Mouse (Mus musculus): ENCODE data around the gene Hist1h4c. TPM values are rescaled to one million over a fixed set of nuclear protein-coding genes. Genes with fewer than 3 reads are reported as not detected.
"Not testable (repeated sequence)": the region's sequence is repeated elsewhere in the genome, so short reads cannot be mapped to it uniquely, and the experiment has no call there.

Hist1h4c gene
- total RNA-seq, 2 experiments from 2014 or later: 94.2 to 99.8 TPM

DNA sequence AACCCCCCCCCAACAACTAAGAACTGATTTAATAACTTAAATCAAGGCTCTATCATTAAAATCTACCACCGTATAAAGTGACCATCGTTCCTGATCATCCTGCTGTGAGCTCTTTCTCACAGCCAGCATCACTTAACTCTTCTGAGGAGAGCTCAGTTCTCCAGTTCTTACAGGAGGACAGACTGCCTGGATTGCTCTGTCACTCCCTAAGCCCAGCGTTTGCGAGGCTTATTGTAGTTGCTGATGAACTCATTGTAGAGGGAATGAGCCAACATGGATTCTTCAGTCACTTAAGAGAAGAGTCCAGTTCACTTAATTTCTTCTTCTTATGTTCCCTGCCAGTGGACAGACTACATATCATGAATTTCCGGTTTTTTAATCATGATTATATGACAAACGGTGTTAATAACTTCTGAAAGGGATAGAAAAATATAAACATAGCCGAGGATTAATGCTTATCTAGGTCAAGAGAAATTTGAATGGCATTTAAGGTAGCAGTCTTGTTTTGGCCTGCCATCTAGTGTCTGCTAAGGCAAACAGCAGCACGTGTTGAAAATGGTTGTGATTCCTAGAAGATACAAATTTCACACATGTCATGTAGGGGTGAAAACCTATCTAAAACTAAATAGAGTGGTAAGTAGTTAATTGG lies 34.0 kb upstream of the Hist1h4c start:
- DNase-seq: no peak
- intact Hi-C loops (cut with DNase I; ENCODE audit: low total_unique reads): loop anchor here (2.0 kb wide), 1 partner anchor 31 kb away; no protein-coding TSS in a partner anchor

DNA sequence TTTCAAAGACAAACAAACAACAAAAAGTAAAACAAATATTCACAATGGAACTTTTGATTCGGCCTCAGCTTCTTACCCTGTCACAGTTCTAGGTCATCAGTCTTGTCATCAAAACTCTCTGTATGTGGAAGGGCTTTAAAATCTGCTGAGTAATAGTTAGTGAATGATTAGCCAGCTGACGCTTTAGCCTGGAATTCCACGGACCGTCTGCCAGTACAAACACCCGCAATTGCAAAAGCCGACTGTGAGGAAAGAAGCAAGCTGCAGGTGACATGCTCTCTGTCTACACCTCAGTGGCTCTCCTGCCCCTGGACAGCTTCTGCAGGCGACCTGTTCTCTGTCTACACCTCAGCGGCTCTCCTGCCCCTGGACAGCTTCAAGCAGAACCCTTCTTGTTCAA lies 32.2 kb upstream of the Hist1h4c start:
- intact Hi-C loops (cut with DNase I; ENCODE audit: low total_unique reads): no loop called here

DNA sequence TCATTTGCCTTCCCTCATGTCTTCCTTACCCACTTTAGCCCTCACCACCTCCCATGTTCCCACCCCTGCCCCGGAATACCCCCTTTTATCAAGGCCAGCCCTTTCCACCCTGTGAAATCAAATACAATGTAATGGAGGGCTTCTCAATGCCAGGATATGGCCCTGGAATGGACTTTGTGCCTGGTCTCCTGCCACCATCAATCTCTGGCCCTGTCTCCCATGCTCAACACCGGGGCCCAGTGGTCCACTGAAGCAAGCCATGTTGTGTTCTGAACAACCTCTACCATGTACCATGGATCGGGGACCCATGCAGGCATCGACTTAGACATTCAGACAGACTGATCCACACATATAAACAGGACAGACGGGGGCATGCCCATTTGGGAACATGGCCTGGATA lies 31.5 kb upstream of the Hist1h4c start:
- intact Hi-C loops (cut with DNase I; ENCODE audit: low total_unique reads): no loop called here
- DNase-seq: no peak

More for the DNA sequence above, 32.2 kb upstream of the Hist1h4c start:
- DNase-seq: no peak

DNA sequence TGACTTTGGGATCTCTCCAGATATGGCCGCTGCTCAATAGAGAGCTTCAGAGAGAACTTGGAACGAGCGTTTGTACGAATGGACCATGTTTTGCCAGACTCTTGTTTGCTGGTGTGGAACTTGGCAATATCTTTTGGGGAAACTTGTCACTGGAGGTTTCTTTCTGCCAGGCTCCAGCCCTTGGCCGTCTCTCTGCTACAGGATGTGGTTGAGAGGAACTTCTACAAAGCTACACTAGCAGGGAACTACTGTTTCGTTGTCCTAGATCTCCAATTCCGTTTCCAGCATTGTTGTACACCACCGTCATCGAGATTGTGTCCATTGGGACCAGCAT lies 30.9 kb upstream of the Hist1h4c start:
- no peak for DNase-seq
- intact Hi-C loops (cut with DNase I; ENCODE audit: low total_unique reads): no loop called here

DNA sequence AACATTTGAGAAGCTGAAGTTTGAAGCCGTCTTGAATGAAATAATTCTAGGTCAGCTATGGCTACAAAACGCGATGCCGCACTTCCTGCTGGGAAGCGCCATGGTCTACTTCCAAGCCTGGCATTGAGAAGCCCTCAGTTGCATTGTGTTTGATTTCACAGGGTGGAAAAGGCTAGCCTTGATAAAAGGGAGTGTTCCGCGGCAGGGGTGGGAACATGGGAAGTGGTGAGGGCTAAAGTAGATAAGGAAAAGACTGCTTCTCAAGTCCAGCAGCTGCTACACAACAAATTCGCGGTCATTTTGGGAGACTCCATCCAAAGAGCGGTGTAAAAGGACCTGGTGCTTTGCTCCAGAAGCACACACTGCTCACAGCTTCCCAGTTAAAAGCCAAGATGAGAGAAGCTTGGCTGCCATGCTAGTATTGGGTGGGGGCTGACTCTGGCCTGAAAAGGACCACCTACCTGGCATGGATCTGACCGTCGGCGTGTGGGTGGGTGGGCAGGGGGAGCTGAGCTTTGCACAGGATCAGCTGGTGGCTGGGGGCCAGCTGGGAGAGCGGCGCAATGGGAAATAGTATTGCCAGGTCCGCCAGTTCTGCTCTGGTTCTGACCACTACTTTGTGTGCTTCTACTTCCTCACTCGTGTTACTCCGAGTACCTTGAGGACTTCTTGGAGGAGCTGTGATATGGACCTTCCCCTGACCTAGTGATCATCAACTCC lies 30.4 kb upstream of the Hist1h4c start:
- no peak for DNase-seq
- intact Hi-C loops (cut with DNase I; ENCODE audit: low total_unique reads): no loop called here

DNA sequence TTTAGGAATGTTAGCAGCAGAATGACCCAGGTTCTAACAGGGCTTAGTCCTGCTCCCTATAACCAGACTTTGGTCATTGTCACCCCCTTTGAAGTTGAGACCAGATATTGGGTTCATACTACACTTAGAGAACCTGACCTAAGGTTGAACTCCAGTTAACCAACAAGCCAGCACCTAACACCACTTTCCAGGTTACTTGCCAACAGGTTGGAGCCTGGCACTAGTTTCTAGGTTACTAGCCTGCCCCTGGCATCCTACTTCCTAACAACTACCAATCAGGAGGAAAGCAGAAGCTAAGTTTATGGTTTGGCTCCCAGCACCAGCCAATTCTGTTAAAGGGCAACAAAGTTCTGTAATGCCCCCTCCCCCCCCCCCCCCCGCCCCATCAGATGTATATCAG lies 27.0 kb upstream of the Hist1h4c start:
- intact Hi-C loops (cut with DNase I; ENCODE audit: low total_unique reads): no loop called here
- DNase-seq: no peak

DNA sequence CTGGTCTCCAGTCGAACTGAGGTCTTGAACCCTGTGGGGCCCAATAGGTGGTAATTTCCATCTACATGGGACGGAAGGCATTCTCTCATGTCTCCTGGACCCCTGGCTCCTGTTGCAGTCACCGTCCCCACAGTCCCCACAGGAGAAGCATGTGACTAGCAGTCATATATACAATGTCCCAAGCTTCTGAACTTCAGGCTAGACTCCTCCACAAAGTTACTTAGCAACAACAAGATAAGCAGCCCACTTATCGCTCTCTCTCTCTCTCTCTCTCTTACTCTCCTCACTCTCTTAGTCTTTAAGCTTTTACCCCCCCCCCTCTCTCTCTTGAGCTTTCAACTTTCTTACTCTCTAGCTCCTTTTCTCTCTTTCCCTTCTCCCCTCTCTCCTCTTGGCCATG lies 26.0 kb upstream of the Hist1h4c start:
- intact Hi-C loops (cut with DNase I; ENCODE audit: low total_unique reads): no loop called here
- DNase-seq: no peak

DNA sequence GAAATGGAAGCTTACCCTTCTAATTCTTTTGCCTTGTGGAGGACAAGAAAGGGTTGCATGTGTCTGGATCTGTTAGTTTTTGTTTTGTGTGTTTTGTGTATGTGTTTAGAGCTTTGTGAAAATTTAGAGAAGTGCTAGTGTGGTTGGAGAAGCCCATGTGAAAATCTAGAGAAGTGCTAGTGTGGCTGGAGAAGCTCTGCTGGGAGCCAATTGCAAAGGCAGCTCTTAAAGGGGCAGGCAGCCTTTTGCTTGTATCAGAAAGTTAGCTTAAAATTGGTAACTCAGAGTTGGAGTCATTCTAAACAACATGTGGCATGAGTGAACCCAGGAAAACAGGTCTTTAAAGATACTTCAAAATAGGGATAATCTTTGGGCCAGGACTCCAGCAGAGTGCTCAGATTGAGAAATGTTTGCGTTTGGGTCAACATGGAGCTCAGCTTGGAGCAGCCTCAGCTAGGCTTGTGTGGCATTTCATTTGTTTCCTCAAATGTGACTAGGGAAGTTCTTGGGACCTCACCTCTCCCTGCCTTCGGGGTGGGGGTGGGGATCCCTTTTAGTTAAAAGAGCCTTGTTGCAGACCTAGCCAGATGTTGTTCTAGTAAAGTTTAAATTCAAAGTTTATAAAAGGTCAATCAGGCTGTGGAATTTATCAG lies 19.5 kb upstream of the Hist1h4c start:
- intact Hi-C loops (cut with DNase I; ENCODE audit: low total_unique reads); DNase-seq: not testable (repeated sequence)

DNA sequence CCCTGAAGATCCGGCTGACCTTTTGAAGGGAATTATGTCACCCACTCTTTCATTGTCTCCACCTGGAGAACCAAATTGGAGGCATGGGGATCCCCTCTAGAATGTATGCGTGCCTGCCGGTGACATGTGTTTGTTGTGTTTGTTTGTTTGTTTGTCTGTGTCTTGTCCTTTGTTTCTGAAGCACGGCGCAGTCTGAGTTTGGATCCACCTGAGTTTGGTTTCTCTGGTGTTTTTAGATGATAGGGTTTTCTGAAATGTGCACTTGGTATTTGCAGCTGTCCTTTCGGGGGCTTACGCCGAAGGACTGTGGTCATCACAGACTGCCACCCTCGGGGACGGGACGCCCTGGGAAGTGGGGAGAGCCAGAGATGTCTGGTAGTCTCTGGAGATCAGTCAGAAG lies 18.9 kb upstream of the Hist1h4c start:
- no peak for DNase-seq
- intact Hi-C loops (cut with DNase I; ENCODE audit: low total_unique reads): no loop called here

DNA sequence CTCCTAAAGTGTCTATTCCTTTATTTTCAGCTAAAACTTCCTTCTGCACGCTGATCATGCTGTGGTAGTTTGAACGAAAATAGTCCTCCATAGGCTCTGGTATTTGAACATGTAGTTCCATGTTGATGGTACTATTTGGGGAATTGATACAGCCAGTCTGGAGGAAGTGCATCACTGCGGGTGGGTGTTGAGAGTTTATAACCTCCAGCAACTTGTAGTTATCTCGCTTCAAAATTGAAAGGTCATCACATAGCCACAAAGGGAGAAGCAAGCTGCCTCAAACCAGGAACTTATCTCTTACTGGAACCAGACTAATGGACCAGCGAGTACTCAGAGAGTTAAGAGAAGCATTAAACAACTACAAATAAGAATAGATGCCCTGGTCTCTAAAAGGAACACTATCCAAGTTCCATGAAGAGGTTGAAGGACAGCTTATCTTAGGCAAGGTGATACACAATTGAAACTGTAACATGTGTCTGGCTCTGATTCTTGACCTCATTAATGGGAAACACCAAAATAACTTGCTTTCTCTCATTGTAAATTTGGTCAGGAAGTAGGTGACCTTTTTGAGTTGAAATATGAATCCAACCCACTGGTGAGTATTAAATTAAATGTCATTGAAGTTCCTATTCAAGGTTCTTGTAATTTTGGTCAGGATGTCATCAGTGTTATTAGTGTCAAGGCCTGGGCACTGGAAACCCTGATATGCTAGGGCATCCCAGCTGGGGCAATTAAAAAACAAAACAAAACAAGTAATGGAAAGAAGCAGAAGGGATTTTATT lies 18.2 kb upstream of the Hist1h4c start:
- no peak for DNase-seq
- intact Hi-C loops (cut with DNase I; ENCODE audit: low total_unique reads): no loop called here

DNA sequence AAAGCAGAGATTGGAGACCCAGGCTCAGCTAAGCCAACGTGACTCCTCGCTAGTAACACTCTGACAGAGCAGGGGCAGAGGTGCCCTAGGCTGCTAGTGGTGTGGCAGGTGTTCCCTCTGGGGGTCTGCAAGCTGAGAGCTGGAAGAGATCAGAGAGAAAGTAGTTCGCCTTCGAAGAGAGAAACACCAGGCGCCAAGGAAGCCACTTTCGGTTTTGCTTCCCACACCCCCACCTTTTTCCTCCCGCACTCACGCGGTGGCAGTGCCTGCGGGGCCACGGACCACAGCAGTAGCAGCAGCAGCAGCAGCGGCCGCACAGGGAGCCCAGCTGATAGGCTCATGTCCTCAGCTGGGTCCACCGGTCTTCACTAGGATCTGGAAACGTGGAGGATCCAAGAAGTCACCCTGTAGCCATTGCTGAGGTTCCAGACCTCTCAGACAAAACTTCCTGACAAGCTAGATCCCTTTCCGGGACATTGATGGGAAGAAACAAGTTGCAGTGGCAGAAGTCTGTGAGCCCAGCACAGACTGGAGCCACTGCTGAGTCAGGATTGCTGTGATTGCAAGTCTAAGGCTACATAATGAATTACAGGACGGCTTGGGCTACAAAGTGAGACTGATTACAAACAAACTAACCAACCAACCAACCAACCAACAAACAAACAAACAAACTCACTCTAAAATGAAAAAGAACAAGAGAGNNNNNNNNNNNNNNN lies 12.3 kb upstream of the Hist1h4c start, which contains the start of gene Hfe:
Hfe (minus strand) TSS at position 481 of the 716 bp plus-strand sequence.
- DNase-seq: peak; percentile 43
- intact Hi-C loops (cut with DNase I; ENCODE audit: low total_unique reads): no loop called here

DNA sequence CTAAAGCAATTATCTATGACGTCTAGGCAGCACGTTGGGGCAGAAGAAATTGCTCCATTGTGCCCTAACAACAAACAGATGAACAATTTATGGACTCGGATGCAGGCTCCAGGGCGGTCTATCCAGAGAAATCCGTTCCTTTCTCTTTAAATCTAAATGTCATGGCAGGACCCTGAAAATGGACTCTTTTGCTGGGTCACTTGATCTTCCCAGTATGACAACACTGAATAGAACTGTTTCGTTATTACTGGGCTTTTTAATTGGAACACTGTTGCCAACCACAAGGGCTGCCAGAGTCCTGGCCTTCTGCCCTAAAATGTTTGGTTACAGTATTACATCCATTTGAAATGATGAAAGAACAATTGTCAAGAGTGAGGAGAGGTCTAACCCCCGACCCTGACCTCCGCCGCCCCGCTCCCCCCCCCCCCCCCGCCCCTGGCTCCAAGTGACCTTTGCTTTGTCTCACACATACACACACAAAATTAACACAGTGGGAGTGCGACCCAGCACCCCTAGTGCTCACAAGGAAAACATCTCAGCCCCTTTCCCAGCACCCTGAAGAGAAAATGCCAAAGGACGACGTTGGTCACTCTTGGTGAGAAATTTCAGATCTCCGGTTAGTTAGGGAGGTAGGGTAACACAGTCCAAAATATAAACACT lies 11.6 kb upstream of the Hist1h4c start:
- DNase-seq: no peak
- intact Hi-C loops (cut with DNase I; ENCODE audit: low total_unique reads): no loop called here

DNA sequence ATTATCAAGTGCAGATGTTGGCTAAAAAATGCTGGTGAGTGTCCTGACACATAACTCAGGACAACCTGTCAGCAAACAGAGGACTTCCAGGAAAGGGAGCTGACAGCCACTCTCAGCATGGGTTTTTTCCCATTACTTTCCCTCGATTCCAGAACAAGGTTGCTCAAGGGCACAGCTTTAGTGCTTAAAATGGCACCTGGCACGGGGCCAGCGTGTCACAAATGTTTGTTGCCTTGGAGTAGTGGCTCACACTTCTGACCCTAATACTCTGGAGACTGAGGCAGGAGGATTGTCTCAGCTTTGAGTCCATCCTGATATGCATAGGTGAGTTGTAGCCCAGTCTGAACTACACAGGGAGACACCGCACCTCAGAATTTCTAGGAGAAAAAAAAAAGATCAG lies 10.4 kb upstream of the Hist1h4c start:
- DNase-seq: no peak
- intact Hi-C loops (cut with DNase I; ENCODE audit: low total_unique reads): no loop called here

DNA sequence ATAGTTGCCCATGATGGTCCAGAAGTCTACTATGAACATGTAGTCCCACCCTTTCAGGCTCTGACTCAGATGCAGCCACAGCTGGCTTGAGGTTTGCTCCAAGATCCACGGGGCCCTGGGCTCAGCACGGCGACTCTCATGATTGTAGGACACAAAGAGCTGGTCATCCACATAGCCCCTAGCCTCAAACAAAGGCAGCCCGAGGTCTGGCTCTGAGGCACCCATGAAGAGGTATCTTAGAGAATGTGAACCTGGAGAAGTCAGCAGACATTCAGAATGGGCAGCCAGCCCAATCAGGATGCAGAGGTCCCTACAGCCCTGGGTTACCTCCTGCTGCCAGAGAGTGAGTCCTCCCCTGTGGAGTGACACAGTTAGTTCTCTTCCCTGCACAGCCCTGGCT lies 9.8 kb upstream of the Hist1h4c start:
- no peak for DNase-seq
- intact Hi-C loops (cut with DNase I; ENCODE audit: low total_unique reads): no loop called here

DNA sequence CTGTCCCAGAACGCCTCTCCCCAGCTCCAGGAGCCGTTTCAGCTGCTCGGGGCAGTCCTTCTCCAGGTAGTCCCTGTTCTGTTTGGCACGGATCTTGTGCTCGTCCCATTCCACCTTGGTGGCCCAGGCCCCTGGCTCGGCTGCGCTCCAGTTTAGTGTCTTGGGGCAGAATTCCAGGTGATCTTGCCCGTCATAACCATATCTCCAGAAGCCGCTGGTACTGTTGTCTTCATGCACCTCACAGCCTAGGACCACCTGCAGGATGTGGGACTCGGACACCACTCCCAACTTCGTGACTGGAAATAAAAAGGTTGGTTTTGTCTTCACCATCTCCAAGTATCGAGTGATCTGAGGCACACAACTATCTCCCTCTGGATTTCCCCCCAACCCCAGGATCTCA lies 8.5 kb upstream of the Hist1h4c start:
- intact Hi-C loops (cut with DNase I; ENCODE audit: low total_unique reads): no loop called here
- DNase-seq: no peak

DNA sequence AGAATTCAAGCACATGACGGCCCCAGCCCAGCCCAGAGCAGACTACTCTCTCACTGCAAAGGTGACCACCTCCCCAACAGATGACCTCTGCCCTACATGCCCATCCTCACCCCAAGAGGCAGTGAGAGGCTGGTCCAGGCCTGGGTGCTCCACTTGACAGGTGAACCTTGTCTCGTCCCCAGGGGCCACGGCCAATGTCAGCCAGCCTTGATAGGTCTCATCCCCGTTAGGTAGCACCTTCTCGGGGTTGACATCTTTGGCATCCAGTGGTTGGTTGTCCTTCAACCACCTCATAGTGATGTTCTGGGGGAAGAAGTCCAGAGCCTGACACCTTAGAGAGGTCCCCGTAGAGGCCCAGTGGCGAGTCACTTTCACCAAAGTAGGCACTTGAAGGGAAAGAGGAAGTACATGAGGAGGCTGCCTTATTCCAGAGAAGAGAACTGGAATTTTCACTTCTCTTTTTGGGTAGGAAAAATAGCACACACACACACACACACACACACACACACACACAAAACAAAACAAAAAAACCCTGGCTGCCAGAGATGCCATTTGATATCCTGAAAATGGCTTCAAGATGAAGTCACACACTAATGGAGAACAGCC lies 7.6 kb upstream of the Hist1h4c start:
- no peak for DNase-seq
- intact Hi-C loops (cut with DNase I; ENCODE audit: low total_unique reads): no loop called here

DNA sequence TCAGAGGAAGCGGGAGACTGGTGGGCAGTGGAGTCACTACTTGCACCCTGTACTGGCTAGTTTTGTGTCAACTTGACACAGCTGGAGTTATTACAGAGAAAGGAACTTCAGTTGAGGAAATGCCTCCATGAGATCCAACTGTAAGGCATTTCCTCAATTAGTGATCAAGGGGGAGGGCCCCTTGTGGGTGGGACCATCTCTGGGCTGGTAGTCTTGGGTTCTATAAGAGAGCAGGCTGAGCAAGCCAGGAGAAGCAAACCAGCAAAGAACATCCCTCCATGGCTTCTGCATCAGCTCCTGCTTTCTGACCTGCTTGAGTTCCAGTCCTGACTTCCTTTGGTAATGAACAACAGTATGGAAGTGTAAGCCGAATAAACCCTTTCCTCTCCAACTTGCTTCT lies 4.5 kb upstream of the Hist1h4c start:
- intact Hi-C loops (cut with DNase I; ENCODE audit: low total_unique reads); DNase-seq: not testable (repeated sequence)

DNA sequence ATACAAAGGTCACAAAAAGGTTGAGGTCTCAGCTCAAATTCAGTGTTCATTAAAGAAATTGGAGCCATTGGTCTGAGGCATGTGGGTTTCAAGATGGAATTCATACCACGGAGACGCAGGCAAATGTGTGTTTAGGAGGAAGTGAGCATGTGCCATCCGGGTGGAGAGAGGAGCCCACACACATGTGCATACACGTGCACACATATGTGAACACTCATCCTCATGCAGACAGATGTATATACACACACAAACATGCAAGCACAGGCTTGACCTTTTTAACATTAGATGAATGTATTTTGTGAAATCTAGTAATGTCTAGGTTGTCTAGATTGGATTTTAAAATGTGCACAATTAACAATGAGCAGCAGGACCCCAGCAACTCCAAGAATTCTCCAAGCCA lies 4.0 kb upstream of the Hist1h4c start:
- DNase-seq: no peak
- intact Hi-C loops (cut with DNase I; ENCODE audit: low total_unique reads): no loop called here

Measured in gastrocnemius, postnatal 14 days (tissue).